Mouse (Mus musculus) kidney, postnatal 0 days (tissue): ENCODE measurements around the gene Capn11. TPM values are rescaled to one million over a fixed set of nuclear protein-coding genes. Genes with fewer than 3 reads are reported as not detected.

ENCODE experiments used
- ATAC-seq: fragments of 200-750 bp; cut with Nextera tagmentation; replicated peaks from 2 replicates; pipeline ENCODE4 v1.8.0; 2017; ENCODE audit warnings: low read depth, moderate number of reproducible peaks, moderate TSS enrichment, moderate library complexity; ENCODE audit not compliant: low FRiP score
- DNase-seq: peaks from one replicate; pipeline ENCODE4 v3.0.0-alpha.2; 2016; ENCODE audit warnings: low spot score
- H3K27ac ChIP-seq: fragments of 300-500 bp; sonication (generic); 2 replicates; pipeline ENCODE4 v1.5.1; 2014; ENCODE audit warnings: mild to moderate bottlenecking
- H3K27me3 ChIP-seq: fragments of 300-500 bp; sonication (generic); 2 replicates; pipeline ENCODE4 v1.6.1; 2014; ENCODE audit warnings: low read length, mixed read lengths; ENCODE audit not compliant: insufficient read depth
- H3K36me3 ChIP-seq: fragments of 300-500 bp; sonication (generic); 2 replicates; pipeline ENCODE4 v1.6.1; 2014; ENCODE audit warnings: low read length, mixed read lengths; ENCODE audit not compliant: insufficient read depth
- H3K4me1 ChIP-seq: fragments of 300-500 bp; sonication (generic); replicated peaks from 2 replicates; pipeline ENCODE4 v1.6.1; 2014; ENCODE audit warnings: antibody characterized with exemption, low read length, mixed read lengths; ENCODE audit not compliant: insufficient read depth
- H3K4me2 ChIP-seq: fragments of 300-500 bp; sonication (generic); 2 replicates; pipeline ENCODE4 v1.6.1; 2014; ENCODE audit warnings: mild to moderate bottlenecking, low read length, moderate library complexity, mixed read lengths
- H3K4me3 ChIP-seq: fragments of 300-500 bp; sonication (generic); replicated peaks from 2 replicates; pipeline ENCODE4 v1.5.1; 2014; ENCODE audit warnings: low read depth, low read length
- H3K9ac ChIP-seq: fragments of 300-500 bp; sonication (generic); 2 replicates; pipeline ENCODE4 v1.6.1; 2014; ENCODE audit warnings: low read depth, low read length
- H3K9me3 ChIP-seq: fragments of 300-500 bp; sonication (generic); replicated peaks from 2 replicates; pipeline ENCODE4 v1.6.1; 2016; ENCODE audit warnings: low read length, inconsistent platforms, mixed read lengths
- CTCF ChIP-seq: IDR thresholded peaks from 2 replicates; pipeline ENCODE4 v1.5.1; 2016; ENCODE audit warnings: antibody characterized with exemption, low read depth, mild to moderate bottlenecking, moderate library complexity
- WGBS: fragments of 180-500 bp; shearing (Covaris S2); extraction: QIAGEN DNeasy Blood & Tissue Kit; methylation state at CpG from one replicate; pipeline ENCODE4 v1.1.7; 2014; 5-methylcytosine and 5-hydroxymethylcytosine counted together
- polyA plus RNA-seq: library from polyadenylated mRNA; unstranded; fragments of >200 nt; fragmentation: Nextera tagmentation; extraction: Ambion mirVana; gene quantifications from 2 replicates; pipeline ENCODE4 v1.2.1, GENCODE M21; 2015

The Capn11 gene
- polyA plus RNA-seq, 1 experiment from 2014 or later, result not detected

DNA sequence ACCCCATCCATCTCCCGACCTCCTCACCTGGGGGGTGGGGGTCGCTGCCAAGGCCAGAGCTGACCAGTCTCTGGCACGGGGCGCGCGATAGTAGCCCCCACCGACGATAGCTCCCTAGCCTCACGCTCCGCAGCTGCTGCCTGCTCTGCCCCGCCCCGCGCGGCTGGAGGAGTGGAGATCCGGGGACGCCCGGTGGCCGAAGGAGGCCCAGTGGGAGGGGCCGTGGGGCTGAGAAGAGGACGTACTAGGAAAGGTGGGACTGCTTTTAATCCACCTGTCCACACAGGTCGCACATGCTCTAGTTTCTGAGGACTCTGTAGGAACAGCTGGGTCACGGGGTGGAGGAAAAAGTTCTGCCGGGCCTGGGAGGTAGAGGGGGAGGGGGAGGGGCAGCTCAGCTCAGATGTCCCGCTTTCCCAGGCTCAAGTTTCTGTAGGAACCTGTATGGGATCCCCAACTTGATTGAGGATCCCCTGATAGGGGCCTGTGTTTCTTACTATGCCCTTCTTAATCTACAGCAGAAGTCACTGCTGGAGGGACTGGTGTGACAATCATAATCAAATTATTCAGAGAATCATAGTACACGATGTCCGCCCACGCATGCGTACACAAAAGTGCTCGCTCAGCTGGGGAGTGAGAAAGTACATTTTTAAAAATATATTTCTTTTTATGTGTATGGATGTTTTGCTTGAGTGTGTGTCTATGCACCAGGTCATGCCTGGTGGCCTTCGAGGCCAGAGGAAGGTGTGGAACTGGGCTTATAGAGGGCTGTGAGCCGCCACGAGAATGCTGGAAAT lies 59.5 kb downstream of the Capn11 start, which contains the start of gene Slc29a1:
Gene Slc29a1 (minus strand): TSS at position 161 of the 797 bp plus-strand sequence.
- H3K27ac ChIP-seq, result no peak within 1 kb of the TSS
- WGBS, result 16% methylated on average over 32 of the region's 32 CpGs

DNA sequence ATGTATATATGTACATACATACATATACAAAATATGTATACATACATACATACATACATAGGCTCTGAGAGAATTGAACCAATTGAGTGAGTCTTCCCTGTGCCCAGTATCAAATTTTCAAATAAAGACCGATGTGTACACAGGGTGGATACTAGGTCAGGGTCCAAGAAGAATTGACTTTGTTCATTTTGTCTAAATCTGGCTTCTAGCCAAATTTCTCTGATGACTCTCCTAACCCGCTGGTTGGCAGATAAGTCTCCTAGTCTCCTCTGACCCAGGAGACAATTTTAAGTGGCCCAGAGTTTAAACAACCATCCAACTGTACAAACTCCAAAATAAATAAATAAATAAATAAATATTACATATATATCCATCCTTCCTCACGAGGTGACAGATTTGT lies 60.2 kb downstream of the Capn11 start:
- no peak for TF ChIP-seq CTCF
- Histone ChIP-seq H3K4me1 (peaks cover 24% of the 10 kb centered on the region), H3K4me2 (peak overlapping the region; percentile 67), H3K36me3 (no peaks in the 10 kb centered on the region), H3K9me3 (no peaks in the 10 kb centered on the region), H3K27ac (no peak overlapping the region), H3K9ac (peak overlapping the region; percentile 51; the same call in 1 of the 2 replicates), H3K27me3 (no peaks in the 10 kb centered on the region), H3K4me3 (peak overlapping the region; percentile 33)
- WGBS, result 41% methylated on average over 3 of the region's 3 CpGs
- no peak for ATAC-seq
- DNase-seq, result no peak

More for the DNA sequence above, 59.5 kb downstream of the Capn11 start, which contains the start of gene Slc29a1:
- H3K9me3 ChIP-seq, result no peaks in the 10 kb centered on the region
- H3K4me3 ChIP-seq, result peak within 1 kb of the TSS; percentile 33
- no peaks in the 10 kb centered on the region for H3K27me3 ChIP-seq
- no peaks in the 10 kb centered on the region for H3K36me3 ChIP-seq
- H3K9ac ChIP-seq, result peak within 1 kb of the TSS; percentile 51
- DNase-seq, result peak; percentile 71
- H3K4me1 ChIP-seq, result peaks cover 18% of the 10 kb centered on the region
- peak within 1 kb of the TSS; percentile 67 for H3K4me2 ChIP-seq
- peak; percentile 27; the same call in 1 of the 2 replicates for TF ChIP-seq CTCF
- peak; percentile 40 for ATAC-seq

DNA sequence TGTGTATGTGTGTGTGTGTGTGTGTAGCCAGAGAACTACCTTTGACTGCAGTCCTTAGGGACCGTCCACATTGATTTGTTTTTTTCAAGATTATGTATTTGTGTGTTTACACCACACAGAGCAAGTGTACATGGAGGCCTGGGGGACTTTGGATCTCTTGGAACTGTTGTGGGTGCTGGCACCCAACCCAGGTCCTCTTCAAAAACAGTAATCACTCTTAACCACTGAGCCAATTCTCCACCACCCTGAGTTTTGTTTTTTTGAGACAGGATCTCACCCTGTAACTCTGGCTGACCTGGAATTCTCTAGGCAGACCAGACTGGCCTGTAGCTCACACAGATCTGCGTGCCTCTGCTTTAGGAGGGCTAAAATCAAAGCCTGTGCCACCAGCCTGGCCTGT lies 60.7 kb downstream of the Capn11 start:
- no peak overlapping the region for H3K4me2 ChIP-seq
- no peaks in the 10 kb centered on the region for H3K9me3 ChIP-seq
- no peak overlapping the region for H3K9ac ChIP-seq
- no peak overlapping the region for H3K27ac ChIP-seq
- H3K4me1 ChIP-seq, result peaks cover 29% of the 10 kb centered on the region
- TF ChIP-seq CTCF, result no peak
- H3K36me3 ChIP-seq, result no peaks in the 10 kb centered on the region
- no peaks in the 10 kb centered on the region for H3K27me3 ChIP-seq
- WGBS, result 87% methylated on average over 2 of the region's 2 CpGs
- no peak overlapping the region for H3K4me3 ChIP-seq
- no peak for ATAC-seq
- no peak for DNase-seq

DNA sequence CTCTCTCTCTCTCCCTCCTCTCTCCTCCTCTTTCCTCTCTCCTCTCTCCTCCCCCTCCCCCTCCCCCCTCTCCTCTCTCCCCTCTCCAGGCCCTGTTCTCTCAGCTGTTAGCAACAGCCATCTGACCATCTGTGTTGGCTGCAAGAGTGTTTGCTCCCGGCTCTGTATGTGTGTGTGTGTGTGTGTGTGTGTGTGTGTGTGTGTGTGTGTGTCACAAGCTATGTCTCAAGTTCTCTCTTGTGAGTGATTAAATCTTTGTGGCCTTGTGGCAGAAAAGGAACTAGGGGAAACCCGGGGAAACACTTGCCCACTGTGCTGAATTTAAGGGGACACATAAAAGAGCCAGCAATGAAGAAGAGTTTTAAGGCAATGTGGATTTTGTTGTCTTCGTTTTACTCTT lies 61.3 kb downstream of the Capn11 start:
- DNase-seq (no peak), ATAC-seq (no peak)
- Histone ChIP-seq H3K27ac (no peak overlapping the region), H3K36me3 (no peaks in the 10 kb centered on the region), H3K27me3 (no peaks in the 10 kb centered on the region), H3K9me3 (no peaks in the 10 kb centered on the region), H3K9ac (no peak overlapping the region), H3K4me3 (no peak overlapping the region), H3K4me2 (no peak overlapping the region), H3K4me1 (peaks cover 34% of the 10 kb centered on the region)
- TF ChIP-seq CTCF, result no peak
- WGBS, result 29% methylated on average over 3 of the region's 3 CpGs

DNA sequence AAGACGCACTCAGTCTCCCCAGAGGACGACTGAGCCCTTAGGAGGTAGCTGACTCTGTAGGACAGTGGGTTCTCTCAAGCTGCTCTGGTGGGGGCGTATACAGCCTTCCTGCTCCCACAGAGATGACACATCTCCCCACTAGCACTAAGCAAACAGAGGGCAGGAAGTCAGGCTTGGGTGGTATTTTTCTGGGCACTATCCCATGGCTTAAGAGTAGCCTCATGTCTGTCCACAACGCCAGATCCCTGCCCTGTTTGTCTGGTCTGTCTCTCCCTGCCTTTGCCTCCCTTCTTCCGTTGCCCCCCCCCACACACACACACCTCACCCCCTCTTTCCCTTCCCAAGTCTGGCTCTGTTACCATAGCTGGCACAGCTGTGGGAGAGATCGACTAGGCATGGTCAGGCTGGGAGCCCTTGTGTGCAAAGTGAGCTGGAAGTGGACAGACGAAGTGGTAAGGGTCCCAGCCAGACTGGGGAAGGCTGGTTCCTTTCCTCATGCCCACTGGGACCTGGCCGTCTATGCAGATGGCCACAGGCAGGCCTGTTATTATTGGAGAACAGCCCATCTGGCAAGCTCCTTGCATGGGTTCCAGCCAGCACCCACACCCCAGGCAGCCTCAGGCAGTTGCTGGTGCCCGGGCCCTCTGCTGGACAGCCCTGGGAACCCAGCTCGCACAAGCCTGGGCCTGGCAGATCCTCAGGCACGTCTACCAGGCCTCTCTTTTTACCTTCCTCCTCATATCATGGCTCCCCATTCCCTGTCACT lies 62.3 kb downstream of the Capn11 start:
- WGBS, result 34% methylated on average over 11 of the region's 11 CpGs
- Histone ChIP-seq H3K4me2 (no peak overlapping the region), H3K36me3 (no peaks in the 10 kb centered on the region), H3K27me3 (no peaks in the 10 kb centered on the region), H3K27ac (peak overlapping the region; percentile 25), H3K4me3 (no peak overlapping the region), H3K9ac (no peak overlapping the region), H3K4me1 (peaks cover 44% of the 10 kb centered on the region), H3K9me3 (no peaks in the 10 kb centered on the region)
- ATAC-seq (peak; percentile 23; the same call in 1 of the 2 replicates), DNase-seq (peak; percentile 72)
- TF ChIP-seq CTCF, result peak; percentile 65

DNA sequence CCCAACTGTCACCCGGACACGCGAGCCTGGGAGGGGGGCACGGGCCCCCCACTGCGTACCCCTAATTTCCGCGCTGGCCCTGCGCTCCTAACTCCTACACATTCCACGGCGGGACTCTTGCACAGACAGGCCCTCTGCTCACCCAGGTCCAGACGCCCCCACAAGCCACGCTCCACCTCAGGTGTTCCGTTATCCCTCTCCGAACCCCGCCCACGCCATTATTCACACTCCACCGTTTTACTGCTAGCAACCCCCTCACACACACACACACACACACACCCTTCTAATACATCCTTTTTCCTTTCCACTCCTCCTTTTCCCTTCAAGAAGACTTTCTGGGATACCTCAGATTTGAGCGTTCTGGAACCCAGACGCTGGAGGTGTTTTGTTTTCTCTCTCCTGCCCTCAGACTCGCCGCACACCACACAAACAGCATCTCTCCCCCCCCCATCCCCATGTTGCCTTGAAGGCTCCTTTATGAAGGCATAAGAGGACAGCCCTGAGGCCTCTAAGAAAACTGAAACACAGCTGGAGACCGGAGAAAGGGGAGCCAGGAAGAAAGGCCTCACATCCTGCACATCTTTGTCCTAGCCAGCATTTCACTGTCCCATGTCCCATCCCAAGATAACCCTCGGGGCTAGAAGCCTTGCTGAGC lies 63.3 kb downstream of the Capn11 start:
- no peaks in the 10 kb centered on the region for H3K27me3 ChIP-seq
- DNase-seq, result no peak
- peaks cover 50% of the 10 kb centered on the region for H3K4me1 ChIP-seq
- WGBS, result 6% methylated on average over 23 of the region's 23 CpGs
- peak; percentile 27 for ATAC-seq
- peak overlapping the region; percentile 67 for H3K9ac ChIP-seq
- peak overlapping the region; percentile 3; the same call in 1 of the 2 replicates for H3K27ac ChIP-seq
- no peak for TF ChIP-seq CTCF
- H3K36me3 ChIP-seq, result no peaks in the 10 kb centered on the region
- peak overlapping the region; percentile 98 for H3K4me2 ChIP-seq
- H3K4me3 ChIP-seq, result peak overlapping the region; percentile 57
- no peaks in the 10 kb centered on the region for H3K9me3 ChIP-seq
